Mouse (Mus musculus) left cerebral cortex, postnatal 14 days (tissue): ENCODE results near the gene Trpv1. TPM values are rescaled to one million over a fixed set of nuclear protein-coding genes. Genes with fewer than 3 reads are reported as not detected.

Source experiments
- DNase-seq, 2 experiments: peaks; one replicate each; pipeline ENCODE4 v3.0.0; 2021 to 2022; ENCODE audit warnings: low spot score in 2 of 2, mixed read lengths in 1 of 2
- intact Hi-C: fragments of 180-260 bp; cut with DNase I; formaldehyde crosslinking; loops from one replicate; pipeline ENCODE4 v1.15.1; 2025
- long read RNA-seq, 2 experiments: library from polyadenylated mRNA; stranded (forward); transcript quantifications; one replicate each; pipeline ENCODE4 v2.0.0; 2021
- total RNA-seq, 2 experiments: library from RNA; stranded (reverse); gene quantifications; 2 replicates each; pipeline ENCODE4 v1.2.3; 2021

The Trpv1 gene
- total RNA-seq = under 1 TPM; 0.13 to 0.42 TPM
- long read RNA-seq, experiment 1, partial matches to known transcripts = 0 of 1 reads
- long read RNA-seq, experiment 1, other reads (novel, unspliced or antisense) = 1 of 1 reads
- long read RNA-seq, experiment 2, partial matches to known transcripts = 0 of 3 reads
- long read RNA-seq, experiment 2, other reads (novel, unspliced or antisense) = 3 of 3 reads

- intact Hi-C loops = no loop called here
- DNase-seq = no peak
Observed at GRCm38 (mm10) chr11:73233992-73234391, at the start of gene Trpv1. Gene Trpv1, plus strand, starts transcription at chr11:73234292.

DNA sequence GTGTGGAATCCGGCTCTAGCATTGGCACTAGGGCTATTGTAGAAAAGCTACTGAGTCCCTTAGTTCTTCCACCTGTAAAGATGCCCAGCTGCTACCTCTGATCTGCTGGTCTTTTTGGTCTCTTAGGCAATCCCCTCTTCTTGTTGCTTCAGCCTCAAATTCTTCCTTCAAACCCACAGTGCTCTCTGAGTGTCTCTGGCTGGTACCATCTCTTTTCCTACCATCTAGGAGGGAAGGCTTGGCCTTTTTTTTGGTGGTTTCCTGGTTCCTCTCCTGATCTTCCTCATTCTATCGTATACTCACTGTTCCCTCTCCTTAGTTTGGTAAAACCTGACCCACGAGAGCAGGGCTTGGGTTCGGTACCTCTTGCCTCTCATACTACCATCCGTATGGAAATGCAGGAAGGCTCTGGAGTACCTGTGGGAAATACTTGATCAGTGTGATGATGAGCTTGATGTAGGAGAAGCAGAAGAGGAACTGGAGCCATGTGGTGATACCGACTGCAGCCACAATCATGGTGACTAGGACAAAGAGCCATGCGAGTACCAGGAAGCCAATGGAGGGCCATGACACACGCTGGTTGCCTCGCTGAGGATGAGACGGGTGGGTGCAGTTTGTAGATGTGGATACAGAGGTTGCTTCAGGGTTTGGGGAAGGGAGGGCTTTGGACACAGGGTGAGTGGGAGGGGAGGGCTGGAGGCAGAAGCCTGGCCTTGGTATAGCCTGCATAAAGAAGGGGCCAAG, 48.0 kb upstream of the Trpv1 start:
- intact Hi-C loops = no loop called here
- DNase-seq = no peak

- intact Hi-C loops = no loop called here
Observed at GRCm38 (mm10) chr11:73187231-73187630, 46.9 kb upstream of the Trpv1 start.

GRCm38 (mm10) chr11:73193047-73193446, 41.0 kb upstream of the Trpv1 start:
- DNase-seq = peak in 1 of 2 experiments; percentile 27
- intact Hi-C loops = no loop called here

More at GRCm38 (mm10) chr11:73187231-73187630, 46.9 kb upstream of the Trpv1 start:
- DNase-seq = no peak

DNA sequence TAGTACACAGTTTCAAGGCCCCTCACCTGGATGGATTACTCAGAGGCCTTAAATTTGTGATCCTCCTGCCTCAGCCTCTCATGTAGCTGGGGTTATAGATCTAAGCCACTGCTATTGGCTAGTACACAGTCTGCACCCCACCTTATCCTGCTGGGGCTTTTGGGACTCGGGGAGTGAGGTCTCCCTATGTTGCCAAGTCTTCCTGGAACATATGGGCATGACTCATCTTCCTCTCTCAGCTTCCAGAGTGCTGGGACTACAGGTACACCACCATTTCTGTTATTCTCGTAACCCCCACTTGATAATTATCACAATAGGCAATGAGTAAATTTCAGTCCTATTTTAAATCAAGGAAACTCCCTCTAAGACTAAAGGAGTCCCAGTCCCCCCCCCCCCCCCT, 39.6 kb upstream of the Trpv1 start:
- intact Hi-C loops = no loop called here
- no peak for DNase-seq

DNA sequence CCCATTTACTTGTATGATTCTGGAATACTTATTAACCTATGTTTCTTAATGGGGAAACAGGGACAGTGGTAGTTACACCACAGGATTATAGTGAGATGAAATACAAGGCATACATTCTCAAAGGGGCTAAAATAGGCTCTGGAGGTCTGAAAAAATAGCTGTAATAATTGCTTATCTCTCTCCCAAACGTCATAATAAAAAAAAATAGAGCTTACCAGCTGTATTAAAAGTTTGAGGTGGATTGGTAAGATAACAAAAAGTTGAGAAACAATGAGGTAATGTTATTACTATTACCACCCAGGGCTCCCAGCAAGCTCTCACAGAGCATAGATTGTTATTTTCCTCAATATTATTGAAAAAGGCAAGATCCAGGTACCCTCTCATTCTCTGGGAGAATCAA, 35.9 kb upstream of the Trpv1 start:
- no peak for DNase-seq
- intact Hi-C loops = no loop called here

- DNase-seq = peak; percentile 86 to 92
- intact Hi-C loops = no loop called here
Observed at GRCm38 (mm10) chr11:73198603-73199229, 35.4 kb upstream of the Trpv1 start, which contains the start of gene Ctns. Gene Ctns, minus strand, starts transcription at chr11:73199042.

GRCm38 (mm10) chr11:73199230-73199712, 34.8 kb upstream of the Trpv1 start, which contains the start of gene Shpk:
Gene Shpk, plus strand, starts transcription at chr11:73199460.
- DNase-seq = peak; percentile 95 to 97
- intact Hi-C loops = no loop called here

- intact Hi-C loops = no loop called here
Observed at GRCm38 (mm10) chr11:73199879-73200278, 34.2 kb upstream of the Trpv1 start.

GRCm38 (mm10) chr11:73201021-73201420, 33.1 kb upstream of the Trpv1 start:
- intact Hi-C loops = no loop called here
- no peak for DNase-seq

More at GRCm38 (mm10) chr11:73199879-73200278, 34.2 kb upstream of the Trpv1 start:
- no peak for DNase-seq

DNA sequence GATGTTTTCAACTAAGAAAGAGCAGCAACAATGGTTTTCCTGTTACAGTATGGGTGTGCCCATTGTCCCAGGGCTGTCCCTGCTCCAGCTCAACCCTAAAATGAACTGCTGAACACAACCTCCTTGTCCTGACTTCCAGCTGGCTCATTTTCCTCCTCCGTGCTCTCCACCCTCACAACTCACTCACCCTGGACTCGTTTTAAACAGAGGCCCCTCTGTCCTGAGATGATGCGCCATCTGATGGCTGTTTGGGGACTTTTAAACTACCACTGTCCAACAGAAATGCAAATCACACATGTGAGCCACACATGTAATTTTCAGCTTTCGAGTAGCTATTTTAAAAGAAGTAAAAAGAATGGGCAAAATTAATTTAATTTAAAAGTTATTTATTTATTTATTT, 32.5 kb upstream of the Trpv1 start:
- DNase-seq = no peak
- intact Hi-C loops = no loop called here

DNA sequence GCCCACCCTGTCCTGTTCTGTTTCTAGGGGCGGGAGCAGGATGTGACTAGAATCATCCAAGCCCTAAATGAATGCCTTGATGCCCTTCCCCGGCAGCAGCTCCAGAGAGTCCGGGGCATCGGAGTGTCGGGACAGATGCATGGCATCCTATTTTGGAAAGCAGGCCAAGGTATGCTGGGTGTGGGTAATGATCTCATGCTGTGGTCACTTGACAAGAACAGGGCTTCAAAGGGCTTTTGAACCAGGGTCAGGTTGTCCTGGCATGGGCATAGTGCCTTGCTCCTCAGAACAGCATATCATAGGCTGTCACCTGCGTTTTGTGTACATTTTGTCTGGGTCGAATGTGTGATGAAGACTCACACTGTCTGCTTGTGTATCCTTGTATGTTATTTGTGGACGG, 30.2 kb upstream of the Trpv1 start:
- intact Hi-C loops = no loop called here
- no peak for DNase-seq

GRCm38 (mm10) chr11:73205194-73205593, 28.9 kb upstream of the Trpv1 start:
- no peak for DNase-seq

GRCm38 (mm10) chr11:73207621-73208020, 26.5 kb upstream of the Trpv1 start:
- DNase-seq = no peak
- intact Hi-C loops = no loop called here

More at GRCm38 (mm10) chr11:73205194-73205593, 28.9 kb upstream of the Trpv1 start:
- intact Hi-C loops = no loop called here

DNA sequence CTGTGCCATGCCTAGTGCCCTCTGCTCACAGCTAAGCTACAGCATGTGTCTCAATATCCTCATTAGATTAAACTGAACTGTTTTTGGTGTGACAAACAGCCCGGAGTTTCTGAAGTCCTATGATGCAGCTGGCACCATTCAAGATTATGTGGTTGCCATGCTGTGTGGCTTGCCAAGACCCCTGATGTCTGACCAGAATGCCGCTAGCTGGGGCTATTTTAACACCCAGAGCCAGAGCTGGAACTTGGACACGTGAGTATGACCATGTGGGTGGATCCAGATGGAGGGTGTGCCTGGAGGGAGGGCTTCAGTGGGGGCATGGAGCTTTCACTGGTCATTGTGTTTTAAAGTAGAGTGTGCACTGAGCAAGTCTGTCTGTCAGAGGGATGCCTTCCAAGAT, 20.1 kb upstream of the Trpv1 start:
- DNase-seq = no peak
- intact Hi-C loops = no loop called here

GRCm38 (mm10) chr11:73219671-73220070, 14.4 kb upstream of the Trpv1 start:
- DNase-seq = no peak
- intact Hi-C loops = no loop called here

DNA sequence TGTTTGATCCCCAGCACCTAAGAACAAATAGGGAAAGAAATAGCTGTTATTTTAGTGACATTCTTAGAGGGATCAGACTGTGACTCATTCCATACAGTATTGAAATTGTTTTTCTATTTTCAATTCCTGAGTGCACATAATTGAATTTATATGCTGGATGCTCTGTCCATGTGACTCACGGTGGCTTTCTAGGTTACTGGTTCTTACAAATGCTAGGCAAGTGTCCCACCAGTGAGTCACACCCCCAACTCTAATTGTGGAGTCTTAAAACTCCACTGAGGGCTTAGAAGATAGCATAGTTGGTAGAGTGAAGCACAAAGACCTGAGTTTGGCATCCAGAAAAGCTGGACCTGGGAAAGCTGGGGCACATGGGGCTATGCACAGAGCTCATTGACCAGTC, 13.4 kb upstream of the Trpv1 start:
- DNase-seq = no peak
- intact Hi-C loops = no loop called here

DNA sequence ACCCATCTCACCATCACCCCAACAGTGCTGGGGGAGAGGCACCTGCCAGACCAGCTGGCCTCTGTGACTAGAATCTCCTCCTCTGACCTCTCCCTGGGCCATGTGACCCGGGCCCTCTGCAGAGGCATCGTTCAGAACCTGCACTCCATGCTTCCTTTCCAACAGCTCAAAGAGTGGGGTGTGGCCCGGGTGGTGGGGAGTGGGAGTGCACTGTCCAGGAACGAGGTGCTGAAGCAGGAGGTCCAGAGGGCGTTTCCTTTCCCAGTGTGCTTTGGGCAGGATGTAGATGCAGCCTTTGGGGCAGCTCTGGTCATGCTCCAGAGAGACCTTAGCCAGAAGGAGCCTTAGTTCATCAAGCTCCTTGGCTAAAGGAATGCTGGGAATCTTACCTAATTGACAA, 11.2 kb upstream of the Trpv1 start:
- intact Hi-C loops = no loop called here
- DNase-seq = no peak

DNA sequence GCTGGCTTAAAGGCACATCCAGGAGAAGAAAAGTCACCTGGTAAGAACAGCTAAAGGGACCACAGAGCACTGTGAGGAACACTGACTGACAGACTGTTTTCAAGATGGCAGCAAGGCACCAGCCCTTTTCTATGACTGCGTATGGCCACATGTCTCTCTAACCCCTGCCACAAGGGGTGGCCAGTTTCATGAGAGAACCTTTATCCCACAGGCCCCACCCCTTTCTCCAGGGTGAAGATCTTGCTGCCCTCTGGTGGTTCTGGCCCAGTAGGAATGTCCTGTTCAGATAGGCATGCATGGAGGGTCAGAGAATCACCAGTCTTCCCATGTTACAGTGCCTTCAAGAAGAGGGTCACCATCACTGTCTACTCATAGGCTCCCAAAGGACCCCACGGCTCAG, 10.1 kb upstream of the Trpv1 start:
- intact Hi-C loops = no loop called here

GRCm38 (mm10) chr11:73225856-73226255, 8.2 kb upstream of the Trpv1 start:
- DNase-seq = no peak
- intact Hi-C loops = no loop called here

More for the DNA sequence above, 10.1 kb upstream of the Trpv1 start:
- DNase-seq = no peak
